Mouse (Mus musculus) midbrain, embryonic 10.5 days (tissue): ENCODE measurements around the gene Sf3b1. TPM values are rescaled to one million over a fixed set of nuclear protein-coding genes. Genes with fewer than 3 reads are reported as not detected.
"Not testable (repeated sequence)": the region's sequence is repeated elsewhere in the genome, so short reads cannot be mapped to it uniquely, and the experiment has no call there.

Source experiments
- DNase-seq: peaks from one replicate; pipeline ENCODE4 v3.0.0-alpha.2; 2017; ENCODE audit warnings: low spot score
- H3K27ac ChIP-seq: fragments of 300-500 bp; sonication (generic); replicated peaks from 2 replicates; pipeline ENCODE4 v1.5.1; 2016; ENCODE audit warnings: mild to moderate bottlenecking
- H3K27me3 ChIP-seq: fragments of 300-500 bp; sonication (generic); 2 replicates; pipeline ENCODE4 v1.6.1; 2016; ENCODE audit warnings: low read depth, mild to moderate bottlenecking; ENCODE audit not compliant: poor library complexity, severe bottlenecking
- H3K36me3 ChIP-seq: fragments of 300-500 bp; sonication (generic); 2 replicates; pipeline ENCODE4 v1.6.1; 2016; ENCODE audit warnings: mild to moderate bottlenecking, moderate library complexity
- H3K4me1 ChIP-seq: fragments of 300-500 bp; sonication (generic); 2 replicates; pipeline ENCODE4 v1.6.1; 2016
- H3K4me3 ChIP-seq: fragments of 300-500 bp; sonication (generic); 2 replicates; pipeline ENCODE4 v1.5.1; 2016; ENCODE audit warnings: mild to moderate bottlenecking, moderate library complexity
- H3K9me3 ChIP-seq: fragments of 300-500 bp; sonication (generic); replicated peaks from 2 replicates; pipeline ENCODE4 v1.6.1; 2016; ENCODE audit warnings: mild to moderate bottlenecking
- WGBS: fragments of 180-500 bp; shearing (Covaris S2); methylation state at CpG from one replicate; pipeline ENCODE4 v1.1.7; 2016; 5-methylcytosine and 5-hydroxymethylcytosine counted together
- polyA plus RNA-seq: library from polyadenylated mRNA; unstranded; fragments of >200 nt; fragmentation: Nextera tagmentation; extraction: Ambion mirVana; gene quantifications from 2 replicates; pipeline ENCODE4 v1.2.1, GENCODE M21; 2016

The Sf3b1 gene
- polyA plus RNA-seq, 1 experiment from 2014 or later, result 286 TPM

DNA sequence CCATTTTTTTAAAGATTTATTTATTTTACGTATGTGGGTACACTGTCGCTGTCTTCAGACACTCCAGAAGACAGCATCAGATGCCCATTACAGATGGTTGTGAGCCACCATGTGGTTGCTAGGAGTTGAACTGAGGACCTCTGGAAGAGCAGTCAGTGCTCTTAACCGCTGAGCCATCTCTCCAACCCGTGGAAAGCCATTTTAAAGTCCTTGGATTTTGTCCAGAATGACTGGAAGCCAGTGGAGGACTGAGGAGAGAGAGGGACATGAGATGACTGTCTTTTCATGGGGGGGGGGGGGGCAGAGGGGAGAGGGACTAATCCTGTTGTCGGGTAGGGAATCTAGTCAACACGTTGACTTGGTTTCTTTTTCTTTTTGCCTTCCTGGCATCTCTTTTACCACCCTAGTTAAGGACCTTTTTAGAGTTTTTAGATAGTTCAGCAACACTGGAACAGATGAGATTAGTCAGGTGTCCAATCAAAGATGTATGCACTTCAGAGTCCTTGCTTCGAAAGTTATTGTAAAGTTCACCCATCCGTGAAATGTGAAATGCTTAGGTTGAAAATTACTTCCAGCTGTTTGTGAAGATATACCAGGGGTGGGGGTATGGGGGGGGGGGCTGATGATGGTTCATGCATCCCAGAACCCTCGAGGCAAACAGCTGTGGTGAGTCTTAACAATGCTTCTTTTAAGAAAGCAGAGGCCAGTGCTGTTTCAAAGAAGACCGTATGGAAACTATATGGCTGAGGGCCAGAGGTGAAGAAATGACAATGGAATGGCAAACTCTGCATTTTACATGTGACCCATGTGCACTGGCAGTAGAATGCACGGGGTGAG, 61.9 kb downstream of the Sf3b1 start:
- no peak for DNase-seq
- 76% methylated on average over 11 of the region's 11 CpGs for WGBS

DNA sequence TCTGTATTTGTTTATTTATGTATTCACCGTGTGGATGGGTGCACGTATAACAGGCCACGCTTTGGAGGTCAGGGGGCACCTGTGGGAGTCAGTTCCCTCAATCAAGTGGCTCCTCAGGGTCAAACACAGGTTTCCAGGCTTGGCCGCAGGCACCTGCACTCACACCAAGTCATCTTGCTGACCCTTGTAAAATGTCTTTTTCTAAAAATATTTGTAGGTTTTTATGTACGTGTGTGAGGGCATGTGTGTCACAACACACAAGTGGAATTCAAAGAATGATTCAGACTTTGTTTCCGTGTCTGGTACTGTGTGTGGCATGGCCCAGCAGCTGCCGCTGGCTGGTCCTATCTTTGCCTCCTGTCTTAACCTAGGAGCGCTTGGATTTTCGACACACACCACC, 65.6 kb downstream of the Sf3b1 start:
- no peak overlapping the region for H3K4me3 ChIP-seq
- H3K36me3 ChIP-seq, result no peaks in the 10 kb centered on the region
- no peaks in the 10 kb centered on the region for H3K27me3 ChIP-seq
- WGBS, result 86% methylated on average over 9 of the region's 9 CpGs
- H3K9me3 ChIP-seq, result no peaks in the 10 kb centered on the region
- H3K27ac ChIP-seq, result no peak overlapping the region
- DNase-seq, result no peak
- H3K4me1 ChIP-seq, result 0 out of 2 replicates have a peak, but pooled peaks cover 4% of the 10 kb centered on the region

More for the DNA sequence above, 61.9 kb downstream of the Sf3b1 start:
- Histone ChIP-seq H3K27ac (no peak overlapping the region), H3K27me3 (no peaks in the 10 kb centered on the region), H3K4me1 (0 out of 2 replicates have a peak, but pooled peaks cover 4% of the 10 kb centered on the region), H3K36me3 (no peaks in the 10 kb centered on the region), H3K9me3 (no peaks in the 10 kb centered on the region), H3K4me3 (no peak overlapping the region)

DNA sequence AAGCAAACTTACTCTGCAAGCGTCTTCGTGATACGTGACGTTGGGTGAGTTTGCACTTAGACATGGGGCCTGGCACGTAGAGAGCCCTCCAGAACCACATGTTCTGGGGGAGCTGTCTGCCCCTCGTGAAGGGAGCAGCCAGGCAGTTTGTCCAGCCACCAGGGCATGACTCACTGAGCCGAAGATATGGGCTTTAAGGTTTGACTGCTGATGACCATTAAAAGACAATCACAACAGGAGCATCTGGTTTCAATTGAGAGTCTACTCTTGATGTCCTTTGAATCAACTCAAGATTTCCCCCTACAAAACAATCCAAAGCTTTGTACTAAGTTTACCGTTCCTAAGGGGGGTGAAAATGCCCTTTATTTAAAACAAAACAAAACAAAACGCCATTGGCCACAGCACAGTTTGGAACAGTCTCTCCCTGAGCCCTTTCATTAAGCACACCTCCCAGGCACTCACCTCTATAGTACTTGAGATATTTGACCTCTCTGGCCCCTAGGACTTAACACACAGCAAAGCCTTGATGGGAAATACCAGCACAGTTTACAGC, 66.6 kb downstream of the Sf3b1 start:
- H3K4me1 ChIP-seq, result 0 out of 2 replicates have a peak, but pooled peaks cover 3% of the 10 kb centered on the region
- no peaks in the 10 kb centered on the region for H3K36me3 ChIP-seq
- no peak overlapping the region for H3K27ac ChIP-seq
- no peak for DNase-seq
- H3K4me3 ChIP-seq, result no peak overlapping the region
- no peaks in the 10 kb centered on the region for H3K9me3 ChIP-seq
- no peaks in the 10 kb centered on the region for H3K27me3 ChIP-seq
- 74% methylated on average over 9 of the region's 9 CpGs for WGBS

DNA sequence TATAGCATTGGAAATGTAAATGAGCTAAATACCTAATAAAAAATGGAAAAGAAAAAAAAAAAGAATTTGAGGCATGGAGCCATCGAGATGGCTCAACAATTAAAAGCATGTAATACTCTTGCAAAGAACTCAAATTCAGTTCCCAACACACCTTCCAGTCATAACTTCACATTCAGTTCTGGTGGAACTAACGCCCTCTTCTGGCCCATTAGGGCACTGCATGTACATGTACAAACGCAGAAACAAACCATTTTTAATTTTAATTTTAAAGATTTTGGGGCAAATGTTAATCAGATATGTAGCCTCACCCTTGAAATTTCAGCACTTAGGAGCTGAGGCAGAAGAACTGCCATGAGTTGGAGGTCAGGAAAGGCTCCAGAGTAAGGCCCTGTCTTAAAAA, 68.8 kb downstream of the Sf3b1 start:
- 75% methylated on average over 3 of the region's 3 CpGs for WGBS
- DNase-seq, result no peak
- H3K27ac ChIP-seq, result no peak overlapping the region

DNA sequence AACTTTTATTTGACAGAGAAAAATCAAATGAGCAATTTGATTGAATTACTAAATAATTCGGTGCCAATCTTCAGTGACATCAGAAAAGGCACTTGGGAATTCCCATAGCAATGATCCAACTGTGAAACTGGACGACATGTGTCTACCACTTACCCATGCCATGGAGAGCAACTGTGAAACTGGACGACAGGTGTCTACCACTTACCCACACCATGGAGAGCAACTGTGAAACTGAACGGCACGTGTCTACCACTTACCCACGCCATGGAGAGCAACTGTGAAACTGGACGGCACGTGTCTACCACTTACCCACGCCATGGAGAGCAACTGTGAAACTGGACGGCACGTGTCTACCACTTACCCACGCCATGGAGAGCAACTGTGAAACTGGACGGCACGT, 70.3 kb downstream of the Sf3b1 start:
- not testable (repeated sequence) for H3K4me1 ChIP-seq, DNase-seq, H3K36me3 ChIP-seq, H3K4me3 ChIP-seq, H3K27me3 ChIP-seq, H3K9me3 ChIP-seq, H3K27ac ChIP-seq
- WGBS, result 93% methylated on average over 13 of the region's 14 CpGs

More for the DNA sequence above, 68.8 kb downstream of the Sf3b1 start:
- Histone ChIP-seq H3K4me3 (no peak overlapping the region), H3K27me3 (no peaks in the 10 kb centered on the region), H3K9me3 (no peaks in the 10 kb centered on the region), H3K4me1 (no peaks in the 10 kb centered on the region), H3K36me3 (no peaks in the 10 kb centered on the region)

DNA sequence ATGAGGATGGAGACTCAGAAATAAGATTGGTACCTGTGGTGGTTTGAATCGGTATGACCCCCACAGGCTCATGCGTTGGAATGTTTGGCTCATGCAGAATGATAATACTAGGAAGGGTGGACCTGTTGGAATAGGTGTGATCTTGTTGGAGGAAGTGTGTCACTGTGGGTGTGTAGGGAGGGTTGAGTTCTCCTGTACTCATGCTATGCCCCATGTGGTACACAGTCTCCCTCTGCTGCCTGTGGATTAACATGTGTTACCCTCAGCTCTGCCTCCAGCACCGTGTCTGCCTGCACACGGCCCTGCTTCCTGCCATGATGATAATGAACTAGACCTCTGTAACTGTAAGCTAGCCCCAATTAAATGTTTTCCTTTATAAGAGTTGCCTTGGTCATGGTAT, 72.4 kb downstream of the Sf3b1 start:
- Histone ChIP-seq H3K4me3 (no peak overlapping the region), H3K27me3 (no peaks in the 10 kb centered on the region), H3K27ac (no peak overlapping the region), H3K36me3 (no peaks in the 10 kb centered on the region), H3K4me1 (no peaks in the 10 kb centered on the region), H3K9me3 (no peaks in the 10 kb centered on the region)
- no peak for DNase-seq
- WGBS, result 88% methylated on average over 4 of the region's 4 CpGs

DNA sequence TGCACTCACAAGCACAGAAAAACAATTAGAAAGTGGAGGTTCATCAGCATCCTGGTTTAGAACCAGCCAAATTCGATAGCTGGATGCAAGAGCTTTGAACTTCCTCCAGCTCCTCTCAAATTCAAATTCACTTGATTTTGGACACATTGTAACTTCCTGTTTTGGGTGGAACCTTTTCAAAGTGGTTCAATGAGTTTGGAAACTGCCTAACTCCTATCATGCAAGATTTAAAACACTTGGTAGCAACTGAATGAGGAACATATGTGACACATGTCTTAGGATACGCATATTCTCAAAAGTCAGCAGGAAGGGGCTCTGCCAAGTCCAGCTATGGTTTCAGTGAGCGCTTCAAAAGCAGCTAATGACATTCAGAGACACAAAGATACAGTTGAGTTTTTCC, 82.6 kb downstream of the Sf3b1 start:
- Histone ChIP-seq H3K4me1 (no peaks in the 10 kb centered on the region), H3K9me3 (no peaks in the 10 kb centered on the region), H3K4me3 (no peak overlapping the region), H3K27ac (no peak overlapping the region), H3K36me3 (no peaks in the 10 kb centered on the region), H3K27me3 (no peaks in the 10 kb centered on the region)
- no peak for DNase-seq
- WGBS, result 86% methylated on average over 3 of the region's 3 CpGs

DNA sequence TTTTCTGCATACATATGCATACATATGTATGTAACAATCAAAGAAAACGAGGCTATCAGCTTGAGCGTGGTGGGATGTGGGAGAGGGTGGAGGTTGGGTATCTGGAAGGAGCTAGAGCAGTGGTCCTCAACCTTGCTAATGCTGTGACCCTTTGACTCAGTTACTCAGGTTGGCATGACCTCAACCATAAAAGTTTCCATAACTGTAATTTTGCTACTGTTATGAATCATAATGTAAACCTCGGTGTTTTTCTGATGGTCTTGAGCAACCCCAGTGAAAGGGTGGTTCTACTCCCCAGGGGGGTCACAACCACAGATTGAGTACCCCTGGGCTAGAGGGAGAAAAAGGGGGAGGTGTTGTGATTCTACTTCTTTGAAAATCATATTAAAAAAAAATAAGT, 91.8 kb downstream of the Sf3b1 start:
- no peak overlapping the region for H3K4me3 ChIP-seq
- H3K36me3 ChIP-seq, result no peaks in the 10 kb centered on the region
- DNase-seq, result no peak
- H3K27me3 ChIP-seq, result no peaks in the 10 kb centered on the region
- H3K4me1 ChIP-seq, result no peaks in the 10 kb centered on the region
- H3K27ac ChIP-seq, result no peak overlapping the region
- no peaks in the 10 kb centered on the region for H3K9me3 ChIP-seq
- WGBS, result 89% methylated on average over 3 of the region's 3 CpGs

Other genes starting within 250 kb of the Sf3b1 start
- gene Ankrd44, start 101.1 kb downstream of the Sf3b1 start, polyA plus RNA-seq, result 7.8 and 10.8 TPM in 2 replicates
- 24.1 and 27.1 TPM in 2 replicates for gene Coq10b, start 25.3 kb upstream of the Sf3b1 start, polyA plus RNA-seq
- 477 and 642 TPM in 2 replicates for gene Hspe1, start 60.7 kb upstream of the Sf3b1 start, polyA plus RNA-seq
- 480 and 571 TPM in 2 replicates for gene Hspd1, start 60.8 kb upstream of the Sf3b1 start, polyA plus RNA-seq
- gene Mob4, start 103.8 kb upstream of the Sf3b1 start, polyA plus RNA-seq, result 129 and 135 TPM in 2 replicates
- gene Rftn2, start 199.3 kb upstream of the Sf3b1 start, polyA plus RNA-seq, result 5.8 TPM in 2 replicates
- gene Mars2, start 209.7 kb upstream of the Sf3b1 start, polyA plus RNA-seq, result 2.8 and 3.2 TPM in 2 replicates